Mouse (Mus musculus): ENCODE results near the gene Sla2. TPM values are rescaled to one million over a fixed set of nuclear protein-coding genes. Genes with fewer than 3 reads are reported as not detected.

Gene Sla2
- total and polyA plus RNA-seq, 3 experiments = 1.1 to 3.8 (median 1.4) TPM

DNA sequence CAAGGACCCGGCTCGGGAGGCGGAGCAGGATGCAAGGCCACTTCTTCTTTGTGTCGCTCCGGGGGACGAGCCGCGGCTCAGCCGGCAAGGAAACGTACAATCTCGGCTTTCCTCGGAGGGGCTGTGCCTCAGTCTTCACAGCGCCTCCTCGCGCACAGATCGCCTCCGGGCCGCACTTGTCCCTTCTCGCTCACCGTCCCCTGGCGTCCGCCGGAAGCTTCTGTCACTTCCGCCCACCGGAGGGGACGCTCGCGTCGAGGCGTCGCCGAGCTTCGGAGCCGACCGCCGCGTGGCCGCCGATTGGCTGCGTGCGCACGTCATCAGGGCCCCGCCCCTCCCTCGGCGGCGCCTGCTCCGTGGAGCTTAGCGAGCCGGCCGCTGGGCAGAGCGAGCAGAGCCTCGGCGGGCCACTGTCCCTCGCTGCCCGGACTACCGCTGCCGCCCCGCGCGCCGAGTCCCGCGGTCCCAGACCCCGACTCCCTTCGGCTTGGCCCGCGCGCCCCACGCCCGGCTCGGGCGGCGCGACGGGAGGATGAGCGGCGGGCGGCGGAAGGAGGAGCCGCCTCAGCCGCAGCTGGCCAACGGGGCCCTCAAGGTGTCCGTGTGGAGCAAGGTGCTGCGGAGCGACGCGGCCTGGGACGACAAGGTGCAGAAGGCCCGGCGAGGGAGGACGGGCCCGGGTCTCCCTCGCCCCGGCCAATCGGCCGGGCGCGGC, 24.1 kb downstream of the Sla2 start, which contains the start of gene Rab5if:
Gene Rab5if (plus strand): TSS at position 357 of the 715 bp plus-strand sequence.
- H3K4me3 ChIP-seq (replicated peaks in 1 of 3; ENCODE audit: low read depth in 2 of 3, low read length in 2 of 3, poor library complexity in 1 of 3) = peak within 1 kb of the TSS; percentile 94 to 100 (median 100)
- peaks cover 47% of the 10 kb centered on the region for H3K79me2 ChIP-seq (replicated peaks; ENCODE audit: control insufficient read depth, extremely low read depth, insufficient read depth, poor library complexity, severe bottlenecking)
- no peaks in the 10 kb centered on the region for H3K9me3 ChIP-seq (replicated peaks; ENCODE audit: low read length)
- in situ Hi-C loops (cut with MboI; ENCODE audit: low pct_ligation_motif_present, low pct_unique_long_range_greater_than_20kb, low sequenced_read_pairs) (no loop called here), dilution Hi-C loops (cut with MboI; ENCODE audit: extremely low pct_ligation_motif_present, extremely low pct_unique_long_range_greater_than_20kb, low sequenced_read_pairs) (no loop called here)
- TF ChIP-seq SIN3A (IDR thresholded peaks at IDR 0.05; ENCODE audit: low read length) (peak; percentile 94), JUN (IDR thresholded peaks at IDR 0.05; ENCODE audit: insufficient read depth, low read depth, low read length) (no peak), MEF2A (IDR thresholded peaks at IDR 0.05; ENCODE audit: borderline replicate concordance, low read depth, low read length) (peak; percentile 79), POLR2A (IDR thresholded peaks at IDR 0.05; ENCODE audit: low read depth, low read length) (peak; percentile 86), UBTF (IDR thresholded peaks at IDR 0.05; ENCODE audit: low read depth, low read length) (peak; percentile 95), HCFC1 (IDR thresholded peaks at IDR 0.05; ENCODE audit: low read depth, low read length) (peak; percentile 95), ELF1 (IDR thresholded peaks at IDR 0.05; ENCODE audit: low read depth, low read length) (peak; percentile 93), CHD2 (IDR thresholded peaks at IDR 0.05; ENCODE audit: low read length) (no peak), GABPA (IDR thresholded peaks at IDR 0.05; ENCODE audit: insufficient replicate concordance, low read depth, low read length) (peak; percentile 43; the same call in 1 of the 2 replicates), E2F4 (IDR thresholded peaks at IDR 0.05; ENCODE audit: insufficient replicate concordance, low read depth, low read length) (no peak), RCOR1 (conservative IDR thresholded peaks at IDR 0.05; ENCODE audit: low read depth, low read length) (no peak), EP300 (IDR thresholded peaks at IDR 0.05; ENCODE audit: low read length) (no peak), ZNF384 (IDR thresholded peaks at IDR 0.05; ENCODE audit: low read depth, low read length) (no peak), USF2 (conservative IDR thresholded peaks at IDR 0.05; ENCODE audit: low read depth, low read length) (no peak), ZMIZ1 (IDR thresholded peaks at IDR 0.05; ENCODE audit: low read depth, low read length) (peak; percentile 79), RAD21 (IDR thresholded peaks at IDR 0.05; ENCODE audit: low read depth, low read length) (peak; percentile 1), CHD1 (IDR thresholded peaks at IDR 0.05; ENCODE audit: low read depth, low read length) (no peak), JUND (conservative IDR thresholded peaks at IDR 0.05; ENCODE audit: low read depth, low read length) (no peak), SMC3 (IDR thresholded peaks at IDR 0.05; ENCODE audit: low read depth, low read length) (no peak; the same call in 1 of the 2 replicates), ETS1 (conservative IDR thresholded peaks at IDR 0.05; ENCODE audit: low read depth, low read length) (no peak; the same call in 1 of the 2 replicates), CTCF (conservative IDR thresholded peaks at IDR 0.05 in 1 of 2, IDR thresholded peaks at IDR 0.05 in 1 of 2; ENCODE audit: low read depth in 2 of 2, low read length in 2 of 2) (peak in 1 of 2 experiments; percentile 64; a peak in 2 of 4 replicates), USF1 (IDR thresholded peaks at IDR 0.05; ENCODE audit: low read depth, low read length) (no peak), MAZ (IDR thresholded peaks at IDR 0.05; ENCODE audit: low read depth, low read length) (peak; percentile 63; the same call in 1 of the 2 replicates), MXI1 (IDR thresholded peaks at IDR 0.05; ENCODE audit: low read depth, low read length) (no peak; the same call in 1 of the 2 replicates), MYC (IDR thresholded peaks at IDR 0.05; ENCODE audit: low read depth, low read length) (no peak), POLR2AphosphoS2 (IDR thresholded peaks at IDR 0.05; ENCODE audit: low read depth, low read length) (no peak), IRF4 (IDR thresholded peaks at IDR 0.05; ENCODE audit: low read depth, low read length) (peak; percentile 57; the same call in 1 of the 2 replicates), KAT2A (IDR thresholded peaks at IDR 0.05; ENCODE audit: insufficient replicate concordance, low read length) (peak; percentile 92; the same call in 1 of the 2 replicates), NELFE (IDR thresholded peaks at IDR 0.05; ENCODE audit: low read depth, low read length) (peak; percentile 76), MAX (IDR thresholded peaks at IDR 0.05; ENCODE audit: low read length) (peak; percentile 81), TCF12 (IDR thresholded peaks at IDR 0.05; ENCODE audit: low read depth, low read length) (peak; percentile 85), TBP (conservative IDR thresholded peaks at IDR 0.05; ENCODE audit: low read depth, low read length) (peak; percentile 60; the same call in 1 of the 2 replicates), PAX5 (IDR thresholded peaks at IDR 0.05; ENCODE audit: low read length) (no peak), ZKSCAN1 (IDR thresholded peaks at IDR 0.05; ENCODE audit: borderline replicate concordance, low read depth, low read length) (no peak), MAFK (IDR thresholded peaks at IDR 0.05; ENCODE audit: insufficient replicate concordance, low read length) (no peak), BHLHE40 (IDR thresholded peaks at IDR 0.05; ENCODE audit: low read depth, low read length) (no peak; the same call in 1 of the 2 replicates), ZC3H11A (IDR thresholded peaks at IDR 0.05; ENCODE audit: low read depth, low read length) (no peak), NRF1 (IDR thresholded peaks at IDR 0.05; ENCODE audit: low read depth, low read length) (peak; percentile 90)
- DNase-seq (ENCODE audit: extremely low read depth) = peak; percentile 95
- peaks cover 8 to 42% of the 10 kb centered on the region in 2 experiments for H3K4me1 ChIP-seq (ENCODE audit: control insufficient read depth in 1 of 2, insufficient read depth in 2 of 2)
- H3K27me3 ChIP-seq (replicated peaks) = no peaks in the 10 kb centered on the region
- H3K27ac ChIP-seq (ENCODE audit: insufficient read depth, low read depth) = peak within 1 kb of the TSS; percentile 50
- peak within 1 kb of the TSS; percentile 83 for H3K4me2 ChIP-seq (ENCODE audit: insufficient read depth, low read depth, poor library complexity, severe bottlenecking)
- H3K9ac ChIP-seq (ENCODE audit: insufficient read depth, low read depth) = peak within 1 kb of the TSS; percentile 80
- H3K36me3 ChIP-seq (replicated peaks in 1 of 2; ENCODE audit: control insufficient read depth in 1 of 2, insufficient read depth in 1 of 2, low read length in 1 of 2) = peaks cover 18 to 43% of the 10 kb centered on the region in 2 experiments
